Mouse (Mus musculus) spleen, adult 2 months (tissue): Measurements from ENCODE around the gene Slc23a2. TPM values are rescaled to one million over a fixed set of nuclear protein-coding genes. Genes with fewer than 3 reads are reported as not detected.

Source experiments
- DNase-seq, 2 experiments: peaks; one replicate each; pipeline versions ENCODE4 v3.0.0 to v3.0.0-alpha.2; 2012 to 2021; ENCODE audit warnings: low spot score in 2 of 2, low read depth in 1 of 2
- H3K27ac ChIP-seq: fragments of 200-500 bp; 2 replicates; pipeline ENCODE4 v1.5.1; 2012; ENCODE audit warnings: low read length, inconsistent platforms; ENCODE audit not compliant: insufficient read depth
- H3K27me3 ChIP-seq: fragments of 200-500 bp; 2 replicates; pipeline ENCODE4 v1.6.1; 2012; ENCODE audit warnings: mild to moderate bottlenecking, moderate library complexity, low read length, inconsistent platforms; ENCODE audit not compliant: control insufficient read depth, insufficient read depth
- H3K36me3 ChIP-seq: fragments of 200-500 bp; 2 replicates; pipeline ENCODE4 v1.6.1; 2012; ENCODE audit warnings: mild to moderate bottlenecking, low read length, inconsistent platforms; ENCODE audit not compliant: control insufficient read depth, insufficient read depth
- H3K4me1 ChIP-seq: fragments of 200-500 bp; 2 replicates; pipeline ENCODE4 v1.6.1; 2011; ENCODE audit warnings: inconsistent platforms; ENCODE audit not compliant: control insufficient read depth, insufficient read depth, insufficient read length
- H3K4me3 ChIP-seq: fragments of 200-500 bp; 2 replicates; pipeline ENCODE4 v1.5.1; 2011; ENCODE audit warnings: mild to moderate bottlenecking, inconsistent platforms; ENCODE audit not compliant: insufficient read depth, insufficient read length; ENCODE audit errors: extremely low read depth
- CTCF ChIP-seq: fragments of 200-500 bp; IDR thresholded peaks from 2 replicates; pipeline ENCODE4 v1.5.1; 2011; ENCODE audit warnings: mild to moderate bottlenecking, inconsistent platforms; ENCODE audit not compliant: insufficient read depth, insufficient read length, insufficient replicate concordance; ENCODE audit errors: extremely low read depth
- POLR2A ChIP-seq: fragments of 200-500 bp; IDR thresholded peaks from 2 replicates; pipeline ENCODE4 v1.6.1; 2011; ENCODE audit warnings: low read depth, low read length, inconsistent platforms
- WGBS: fragments of 180-500 bp; shearing (Covaris S2); methylation state at CpG from one replicate; pipeline ENCODE4 v1.1.7; 2018; 5-methylcytosine and 5-hydroxymethylcytosine counted together
- polyA plus RNA-seq: library from polyadenylated mRNA; depleted of rRNA; stranded (reverse); fragments of >200 nt; gene quantifications from 2 replicates; pipeline ENCODE4 v1.2.3, GENCODE M21; 2012

The Slc23a2 gene
- polyA plus RNA-seq, 1 experiment: 20.6 TPM

- 86% methylated on average over 3 of the region's 3 CpGs for WGBS
- Histone ChIP-seq H3K27ac (no peak overlapping the region), H3K27me3 (no peaks in the 10 kb centered on the region), H3K36me3 (no peaks in the 10 kb centered on the region), H3K4me3 (no peak overlapping the region), H3K4me1 (no peaks in the 10 kb centered on the region)
- TF ChIP-seq POLR2A: no peak
- TF ChIP-seq CTCF: no peak
- DNase-seq: no peak
Measured at GRCm38 (mm10) chr2:132176289-132176848, 31.5 kb upstream of the Slc23a2 start.

GRCm38 (mm10) chr2:132174048-132174447 lies 29.1 kb upstream of the Slc23a2 start:
- Histone ChIP-seq H3K4me1 (no peaks in the 10 kb centered on the region), H3K4me3 (no peak overlapping the region), H3K36me3 (no peaks in the 10 kb centered on the region), H3K27ac (no peak overlapping the region), H3K27me3 (no peaks in the 10 kb centered on the region)
- 86% methylated on average over 3 of the region's 3 CpGs for WGBS
- DNase-seq: no peak
- TF ChIP-seq POLR2A (no peak), CTCF (no peak)

GRCm38 (mm10) chr2:132171939-132172338 lies 27.0 kb upstream of the Slc23a2 start:
- TF ChIP-seq POLR2A (no peak), CTCF (no peak)
- no peaks in the 10 kb centered on the region for H3K36me3 ChIP-seq
- no peaks in the 10 kb centered on the region for H3K27me3 ChIP-seq
- H3K27ac ChIP-seq: no peak overlapping the region
- H3K4me1 ChIP-seq: no peaks in the 10 kb centered on the region
- DNase-seq: no peak
- H3K4me3 ChIP-seq: no peak overlapping the region
- 79% methylated on average over 8 of the region's 8 CpGs for WGBS

GRCm38 (mm10) chr2:132169150-132169549 lies 24.2 kb upstream of the Slc23a2 start:
- no peaks in the 10 kb centered on the region for H3K4me1 ChIP-seq
- TF ChIP-seq POLR2A: no peak
- no peak for TF ChIP-seq CTCF
- WGBS: 53% methylated on average over 7 of the region's 7 CpGs
- no peaks in the 10 kb centered on the region for H3K36me3 ChIP-seq
- H3K27ac ChIP-seq: no peak overlapping the region
- DNase-seq: peak in 1 of 2 experiments; percentile 11
- H3K4me3 ChIP-seq: no peak overlapping the region
- no peaks in the 10 kb centered on the region for H3K27me3 ChIP-seq

GRCm38 (mm10) chr2:132163626-132164025 lies 18.7 kb upstream of the Slc23a2 start:
- no peak for DNase-seq
- Histone ChIP-seq H3K4me1 (no peaks in the 10 kb centered on the region), H3K27ac (no peak overlapping the region), H3K4me3 (no peak overlapping the region), H3K27me3 (no peaks in the 10 kb centered on the region), H3K36me3 (no peaks in the 10 kb centered on the region)
- TF ChIP-seq CTCF (no peak), POLR2A (no peak)
- WGBS: 93% methylated on average over 1 of the region's 1 CpGs

GRCm38 (mm10) chr2:132157482-132157881 lies 12.6 kb upstream of the Slc23a2 start:
- Histone ChIP-seq H3K4me3 (no peak overlapping the region), H3K27ac (no peak overlapping the region), H3K36me3 (no peaks in the 10 kb centered on the region), H3K27me3 (no peaks in the 10 kb centered on the region), H3K4me1 (no peaks in the 10 kb centered on the region)
- DNase-seq: no peak
- 90% methylated on average over 4 of the region's 4 CpGs for WGBS
- TF ChIP-seq POLR2A: no peak
- TF ChIP-seq CTCF: no peak

- 71% methylated on average over 5 of the region's 5 CpGs for WGBS
- TF ChIP-seq POLR2A (no peak), CTCF (no peak)
- Histone ChIP-seq H3K27ac (no peak overlapping the region), H3K4me1 (peaks cover 6% of the 10 kb centered on the region; the same call in 1 of the 2 replicates), H3K27me3 (no peaks in the 10 kb centered on the region), H3K36me3 (no peaks in the 10 kb centered on the region), H3K4me3 (no peak overlapping the region)
- DNase-seq: no peak
Measured at GRCm38 (mm10) chr2:132152670-132153069, 7.8 kb upstream of the Slc23a2 start.
